Mouse (Mus musculus) olfactory bulb, adult 2 months (tissue): ENCODE results near the gene Ankzf1.

Source experiments
- CTCF ChIP-seq: fragments of 200-500 bp; IDR thresholded peaks from 2 replicates; pipeline ENCODE4 v1.5.1; 2012; ENCODE audit warnings: low read depth, mild to moderate bottlenecking, low read length, moderate library complexity; ENCODE audit not compliant: insufficient read depth
- POLR2A ChIP-seq: fragments of 200-500 bp; IDR thresholded peaks from 2 replicates; pipeline ENCODE4 v1.6.1; 2012; ENCODE audit warnings: mild to moderate bottlenecking, low read depth, low read length, moderate library complexity; ENCODE audit not compliant: insufficient read depth

DNA sequence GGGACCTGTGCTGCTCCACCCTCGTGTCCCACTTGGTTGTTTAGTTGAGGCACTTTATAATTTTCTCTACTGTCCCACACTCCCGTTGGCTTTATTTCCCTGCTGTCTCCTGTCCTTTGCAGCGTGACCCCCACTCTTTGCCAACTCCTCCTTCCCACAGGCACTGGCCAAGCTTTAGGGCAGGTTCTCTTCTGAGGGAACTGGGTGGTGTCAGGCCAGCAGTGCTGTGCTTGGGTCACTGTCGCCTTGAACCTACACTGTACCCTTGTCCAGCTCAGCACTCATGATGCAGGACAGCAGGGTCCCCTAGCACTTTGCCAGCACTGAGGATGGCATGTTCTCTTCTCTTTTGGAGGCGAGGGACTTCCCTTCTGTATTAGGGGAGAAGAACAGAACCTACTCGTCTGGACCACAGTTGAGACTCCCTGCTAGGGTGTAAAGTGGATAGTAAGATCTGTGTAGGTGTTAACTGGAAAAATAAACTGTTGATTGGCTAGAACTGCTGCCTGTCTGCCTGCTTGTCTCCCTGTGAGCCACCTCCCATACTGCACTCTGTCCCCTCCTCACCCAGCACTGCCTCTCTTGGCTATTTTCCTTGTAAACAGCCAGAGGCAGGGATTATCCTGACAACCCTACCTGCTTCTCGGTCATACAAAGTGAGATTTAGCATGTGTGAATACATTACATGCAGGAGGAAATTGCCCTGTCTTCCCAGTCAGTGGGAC, 44.4 kb upstream of the Ankzf1 start:
- TF ChIP-seq CTCF (no peak), POLR2A (no peak)
